Mouse (Mus musculus): ENCODE measurements at regions not wholly inside any gene's neighbourhood (a gene's known extent, or its start where the extent isn't known, plus 50 kb on each side); places are given as distances from the start of the nearest gene placed in this dataset.

- TF ChIP-seq POLR2A (IDR thresholded peaks at IDR 0.05; ENCODE audit: insufficient read depth, low read depth, low read length) (no peak), CTCF (IDR thresholded peaks at IDR 0.05; ENCODE audit: insufficient read depth, low read depth, low read length) (no peak)
- no peak overlapping the region for H3K27ac ChIP-seq (ENCODE audit: insufficient read depth, low read depth, low read length)
- H3K4me1 ChIP-seq (ENCODE audit: control insufficient read depth, insufficient read depth, low read length), result peaks cover 3% of the 10 kb centered on the region; the same call in 1 of the 2 replicates
- WGBS, result 58% methylated on average over 5 of the region's 5 CpGs
- no peak overlapping the region for H3K4me3 ChIP-seq (ENCODE audit: insufficient read depth, low read depth, low read length)
Measured at GRCm38 (mm10) chr12:27724619-27725200, 382.3 kb upstream of the Sox11 start.

- H3K4me3 ChIP-seq (ENCODE audit: insufficient read depth, low read depth, low read length), result no peak overlapping the region
- TF ChIP-seq POLR2A (IDR thresholded peaks at IDR 0.05; ENCODE audit: insufficient read depth, low read depth, low read length) (no peak), CTCF (IDR thresholded peaks at IDR 0.05; ENCODE audit: insufficient read depth, low read depth, low read length) (no peak)
- no peaks in the 10 kb centered on the region for H3K4me1 ChIP-seq (ENCODE audit: control insufficient read depth, insufficient read depth, low read length)
- no peak overlapping the region for H3K27ac ChIP-seq (ENCODE audit: insufficient read depth, low read depth, low read length)
Measured at GRCm38 (mm10) chr12:27680459-27680858, 338.1 kb upstream of the Sox11 start.

- TF ChIP-seq POLR2A (IDR thresholded peaks at IDR 0.05; ENCODE audit: insufficient read depth, low read depth, low read length) (no peak), CTCF (IDR thresholded peaks at IDR 0.05; ENCODE audit: insufficient read depth, low read depth, low read length) (no peak)
- no peaks in the 10 kb centered on the region for H3K4me1 ChIP-seq (ENCODE audit: control insufficient read depth, insufficient read depth, low read length)
- no peak overlapping the region for H3K4me3 ChIP-seq (ENCODE audit: insufficient read depth, low read depth, low read length)
- H3K27ac ChIP-seq (ENCODE audit: insufficient read depth, low read depth, low read length), result no peak overlapping the region
Measured at GRCm38 (mm10) chr12:27673404-27673803, 331.0 kb upstream of the Sox11 start.

- WGBS, result 33% methylated on average over 9 of the region's 9 CpGs
- H3K27ac ChIP-seq (ENCODE audit: insufficient read depth, low read depth, low read length), result no peak overlapping the region
- H3K4me3 ChIP-seq (ENCODE audit: insufficient read depth, low read depth, low read length), result no peak overlapping the region
- TF ChIP-seq CTCF (IDR thresholded peaks at IDR 0.05; ENCODE audit: insufficient read depth, low read depth, low read length), result no peak
- TF ChIP-seq POLR2A (IDR thresholded peaks at IDR 0.05; ENCODE audit: insufficient read depth, low read depth, low read length), result no peak
- H3K4me1 ChIP-seq (ENCODE audit: control insufficient read depth, insufficient read depth, low read length), result no peaks in the 10 kb centered on the region
Measured at GRCm38 (mm10) chr12:27670650-27671084, 328.3 kb upstream of the Sox11 start.

GRCm38 (mm10) chr12:27670190-27670589 lies 327.8 kb upstream of the Sox11 start:
- Histone ChIP-seq H3K4me1 (ENCODE audit: control insufficient read depth, insufficient read depth, low read length) (no peaks in the 10 kb centered on the region), H3K27ac (ENCODE audit: insufficient read depth, low read depth, low read length) (no peak overlapping the region), H3K4me3 (ENCODE audit: insufficient read depth, low read depth, low read length) (no peak overlapping the region)
- no peak for TF ChIP-seq POLR2A (IDR thresholded peaks at IDR 0.05; ENCODE audit: insufficient read depth, low read depth, low read length)
- no peak for TF ChIP-seq CTCF (IDR thresholded peaks at IDR 0.05; ENCODE audit: insufficient read depth, low read depth, low read length)
- 73% methylated on average over 7 of the region's 7 CpGs for WGBS

- H3K4me3 ChIP-seq (ENCODE audit: insufficient read depth, low read depth, low read length), result no peak overlapping the region
- WGBS, result 68% methylated on average over 6 of the region's 6 CpGs
- TF ChIP-seq CTCF (IDR thresholded peaks at IDR 0.05; ENCODE audit: insufficient read depth, low read depth, low read length) (no peak), POLR2A (IDR thresholded peaks at IDR 0.05; ENCODE audit: insufficient read depth, low read depth, low read length) (no peak)
- H3K4me1 ChIP-seq (ENCODE audit: control insufficient read depth, insufficient read depth, low read length), result no peaks in the 10 kb centered on the region
- no peak overlapping the region for H3K27ac ChIP-seq (ENCODE audit: insufficient read depth, low read depth, low read length)
Measured at GRCm38 (mm10) chr12:27669542-27669941, 327.2 kb upstream of the Sox11 start.

- WGBS, result 93% methylated on average over 2 of the region's 2 CpGs
- Histone ChIP-seq H3K27ac (ENCODE audit: insufficient read depth, low read depth, low read length) (no peak overlapping the region), H3K4me3 (ENCODE audit: insufficient read depth, low read depth, low read length) (no peak overlapping the region), H3K4me1 (ENCODE audit: control insufficient read depth, insufficient read depth, low read length) (no peaks in the 10 kb centered on the region)
- no peak for TF ChIP-seq POLR2A (IDR thresholded peaks at IDR 0.05; ENCODE audit: insufficient read depth, low read depth, low read length)
- no peak for TF ChIP-seq CTCF (IDR thresholded peaks at IDR 0.05; ENCODE audit: insufficient read depth, low read depth, low read length)
Measured at GRCm38 (mm10) chr12:27666456-27666855, 324.1 kb upstream of the Sox11 start.

- Histone ChIP-seq H3K4me3 (ENCODE audit: insufficient read depth, low read depth, low read length) (no peak overlapping the region), H3K4me1 (ENCODE audit: control insufficient read depth, insufficient read depth, low read length) (no peaks in the 10 kb centered on the region), H3K27ac (ENCODE audit: insufficient read depth, low read depth, low read length) (no peak overlapping the region)
- TF ChIP-seq POLR2A (IDR thresholded peaks at IDR 0.05; ENCODE audit: insufficient read depth, low read depth, low read length) (no peak), CTCF (IDR thresholded peaks at IDR 0.05; ENCODE audit: insufficient read depth, low read depth, low read length) (no peak)
- 95% methylated on average over 4 of the region's 4 CpGs for WGBS
Measured at GRCm38 (mm10) chr12:27663126-27663525, 320.8 kb upstream of the Sox11 start.

GRCm38 (mm10) chr12:27662723-27663122 lies 320.3 kb upstream of the Sox11 start:
- TF ChIP-seq POLR2A (IDR thresholded peaks at IDR 0.05; ENCODE audit: insufficient read depth, low read depth, low read length), result no peak
- TF ChIP-seq CTCF (IDR thresholded peaks at IDR 0.05; ENCODE audit: insufficient read depth, low read depth, low read length), result no peak
- Histone ChIP-seq H3K27ac (ENCODE audit: insufficient read depth, low read depth, low read length) (no peak overlapping the region), H3K4me1 (ENCODE audit: control insufficient read depth, insufficient read depth, low read length) (no peaks in the 10 kb centered on the region), H3K4me3 (ENCODE audit: insufficient read depth, low read depth, low read length) (no peak overlapping the region)
- WGBS, result 85% methylated on average over 5 of the region's 5 CpGs

- no peak overlapping the region for H3K4me3 ChIP-seq (ENCODE audit: insufficient read depth, low read depth, low read length)
- WGBS, result 93% methylated on average over 4 of the region's 4 CpGs
- H3K4me1 ChIP-seq (ENCODE audit: control insufficient read depth, insufficient read depth, low read length), result no peaks in the 10 kb centered on the region
- H3K27ac ChIP-seq (ENCODE audit: insufficient read depth, low read depth, low read length), result no peak overlapping the region
- no peak for TF ChIP-seq POLR2A (IDR thresholded peaks at IDR 0.05; ENCODE audit: insufficient read depth, low read depth, low read length)
Measured at GRCm38 (mm10) chr12:27657536-27657935, 315.2 kb upstream of the Sox11 start.

Measured in olfactory bulb, adult 2 months (tissue).